Mouse (Mus musculus) liver, postnatal 0 days (tissue): ENCODE data around the gene Aqp12. TPM values are rescaled to one million over a fixed set of nuclear protein-coding genes. Genes with fewer than 3 reads are reported as not detected.

Source experiments
- ATAC-seq: fragments of 200-750 bp; cut with Nextera tagmentation; 2 replicates; pipeline ENCODE4 v1.8.0; 2017; ENCODE audit warnings: mild to moderate bottlenecking, moderate library complexity
- DNase-seq: peaks from one replicate; pipeline ENCODE4 v3.0.0-alpha.2; 2016
- H3K27ac ChIP-seq: fragments of 300-500 bp; sonication (generic); 2 replicates; pipeline ENCODE4 v1.5.1; 2014; ENCODE audit warnings: antibody characterized with exemption, moderate library complexity, mild to moderate bottlenecking, low read depth
- H3K27me3 ChIP-seq: fragments of 300-500 bp; sonication (generic); 2 replicates; pipeline ENCODE4 v1.6.1; 2014; ENCODE audit warnings: low read length, control low read depth, mixed read lengths; ENCODE audit not compliant: insufficient read depth
- H3K36me3 ChIP-seq: fragments of 300-500 bp; sonication (generic); replicated peaks from 2 replicates; pipeline ENCODE4 v1.6.1; 2014; ENCODE audit warnings: mild to moderate bottlenecking, control low read depth, low read length, moderate library complexity, mixed read lengths; ENCODE audit not compliant: insufficient read depth
- H3K4me1 ChIP-seq: fragments of 300-500 bp; sonication (generic); 2 replicates; pipeline ENCODE4 v1.6.1; 2014; ENCODE audit warnings: antibody characterized with exemption, mild to moderate bottlenecking, control low read depth; ENCODE audit not compliant: insufficient read depth
- H3K4me2 ChIP-seq: fragments of 300-500 bp; sonication (generic); 2 replicates; pipeline ENCODE4 v1.6.1; 2014; ENCODE audit warnings: low read depth, mild to moderate bottlenecking, low read length, moderate library complexity, mixed read lengths
- H3K4me3 ChIP-seq: fragments of 300-500 bp; sonication (generic); 2 replicates; pipeline ENCODE4 v1.5.1; 2014; ENCODE audit warnings: low read depth, low read length
- H3K9ac ChIP-seq: fragments of 300-500 bp; sonication (generic); replicated peaks from 2 replicates; pipeline ENCODE4 v1.6.1; 2014; ENCODE audit warnings: mild to moderate bottlenecking, moderate library complexity
- H3K9me3 ChIP-seq: fragments of 300-500 bp; sonication (generic); 2 replicates; pipeline ENCODE4 v1.6.1; 2016; ENCODE audit warnings: mild to moderate bottlenecking, control low read depth, low read length, mixed read lengths
- CTCF ChIP-seq: sonication (generic); IDR thresholded peaks from 2 replicates; pipeline ENCODE4 v1.5.1; 2016; ENCODE audit warnings: antibody characterized with exemption, low read depth
- EP300 ChIP-seq: IDR thresholded peaks from 2 replicates; pipeline ENCODE4 v1.6.1; 2016; ENCODE audit warnings: antibody characterized with exemption, low read depth, mild to moderate bottlenecking
- WGBS: fragments of 180-500 bp; shearing (Covaris S2); extraction: QIAGEN DNeasy Blood & Tissue Kit; methylation state at CpG from one replicate; pipeline ENCODE4 v1.1.7; 2014; ENCODE audit not compliant: insufficient replicate concordance; 5-methylcytosine and 5-hydroxymethylcytosine counted together
- polyA plus RNA-seq: library from polyadenylated mRNA; unstranded; fragments of >200 nt; fragmentation: Nextera tagmentation; extraction: Ambion mirVana; gene quantifications from 2 replicates; pipeline ENCODE4 v1.2.1, GENCODE M21; 2015

Gene Aqp12
- polyA plus RNA-seq, 1 experiment from 2014 or later, result not detected

DNA sequence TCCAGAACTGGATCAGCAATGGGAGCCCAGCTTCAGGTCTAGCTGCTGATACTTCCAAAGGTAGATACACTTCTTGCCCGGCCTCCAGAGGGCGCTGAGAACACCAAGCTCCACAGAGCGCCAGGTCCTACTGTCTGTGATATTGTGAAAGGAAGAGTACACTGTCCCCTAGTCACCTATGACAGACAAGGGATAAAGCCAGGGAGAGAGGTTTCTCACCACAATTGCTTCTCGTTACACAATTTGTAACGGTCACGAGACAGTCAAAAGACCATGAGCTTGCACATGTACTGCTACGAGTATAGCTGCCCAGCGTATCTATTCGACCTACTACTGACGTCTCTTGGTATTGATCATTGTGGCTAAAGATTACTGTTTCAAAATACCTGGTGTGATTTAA lies 23.3 kb downstream of the Aqp12 start:
- H3K4me3 ChIP-seq, result no peak overlapping the region
- H3K27me3 ChIP-seq, result no peaks in the 10 kb centered on the region
- H3K4me2 ChIP-seq, result no peak overlapping the region
- no peaks in the 10 kb centered on the region for H3K9me3 ChIP-seq
- peak; percentile 52 for DNase-seq
- 61% methylated on average over 10 of the region's 10 CpGs for WGBS
- H3K36me3 ChIP-seq, result no peaks in the 10 kb centered on the region
- no peak overlapping the region for H3K9ac ChIP-seq
- ATAC-seq, result peak; percentile 94
- H3K27ac ChIP-seq, result no peak overlapping the region
- TF ChIP-seq CTCF, result peak; percentile 60
- peak; percentile 77 for TF ChIP-seq EP300
- H3K4me1 ChIP-seq, result no peaks in the 10 kb centered on the region; the same call in 1 of the 2 replicates

DNA sequence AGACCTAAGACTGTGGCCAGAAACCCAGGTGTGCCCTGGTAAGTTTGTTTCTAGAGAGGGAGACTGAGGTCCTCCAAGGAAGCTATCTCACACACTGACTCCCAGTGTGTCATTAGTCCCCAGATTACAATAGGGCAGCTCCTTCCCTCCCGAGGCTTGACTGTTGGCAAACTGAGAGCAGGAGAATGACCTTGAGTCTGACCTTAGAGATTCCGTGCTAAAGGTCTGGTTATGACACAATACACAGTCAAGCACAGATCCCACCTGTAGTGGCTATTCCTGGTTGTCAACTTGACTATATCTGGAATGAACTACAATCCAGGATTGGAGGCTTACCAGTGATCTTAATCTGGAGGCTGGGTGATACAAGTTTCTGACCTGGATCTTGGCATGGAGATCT lies 23.9 kb downstream of the Aqp12 start:
- ATAC-seq (peak; percentile 65), DNase-seq (no peak)
- H3K27ac ChIP-seq, result 0 out of 2 replicates have a peak overlapping the region, but pooled peaks have one; percentile 44
- H3K9ac ChIP-seq, result no peak overlapping the region
- H3K4me1 ChIP-seq, result no peaks in the 10 kb centered on the region; the same call in 1 of the 2 replicates
- WGBS, result 49% methylated on average over 2 of the region's 2 CpGs
- no peak overlapping the region for H3K4me3 ChIP-seq
- no peaks in the 10 kb centered on the region for H3K27me3 ChIP-seq
- TF ChIP-seq EP300 (no peak), CTCF (no peak)
- H3K9me3 ChIP-seq, result no peaks in the 10 kb centered on the region
- H3K4me2 ChIP-seq, result no peak overlapping the region
- H3K36me3 ChIP-seq, result no peaks in the 10 kb centered on the region

DNA sequence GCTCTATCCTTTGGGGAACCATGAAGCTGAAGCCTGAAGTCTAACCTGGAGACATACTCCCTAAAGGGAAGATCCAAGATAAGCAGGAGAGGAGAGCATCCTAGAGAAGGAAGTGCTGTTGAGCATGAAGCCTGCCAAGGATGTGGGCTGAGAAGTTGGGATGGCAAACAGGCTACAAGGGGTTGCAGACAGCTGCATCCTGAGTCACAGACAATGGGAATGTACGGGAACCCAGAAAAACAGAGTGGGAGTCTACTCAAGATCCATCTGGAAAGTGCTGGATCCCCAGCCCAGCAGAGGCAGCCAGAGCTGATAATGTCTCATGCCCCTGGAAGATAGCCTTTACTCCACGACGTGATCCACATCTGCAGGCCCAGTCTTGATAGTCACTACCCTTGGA lies 25.1 kb downstream of the Aqp12 start:
- WGBS, result 62% methylated on average over 3 of the region's 3 CpGs
- Histone ChIP-seq H3K36me3 (no peaks in the 10 kb centered on the region), H3K27ac (no peak overlapping the region), H3K4me3 (no peak overlapping the region), H3K27me3 (no peaks in the 10 kb centered on the region), H3K4me1 (no peaks in the 10 kb centered on the region; the same call in 1 of the 2 replicates), H3K4me2 (no peak overlapping the region), H3K9ac (no peak overlapping the region), H3K9me3 (no peaks in the 10 kb centered on the region)
- DNase-seq (no peak), ATAC-seq (no peak)
- TF ChIP-seq CTCF (no peak), EP300 (no peak)

DNA sequence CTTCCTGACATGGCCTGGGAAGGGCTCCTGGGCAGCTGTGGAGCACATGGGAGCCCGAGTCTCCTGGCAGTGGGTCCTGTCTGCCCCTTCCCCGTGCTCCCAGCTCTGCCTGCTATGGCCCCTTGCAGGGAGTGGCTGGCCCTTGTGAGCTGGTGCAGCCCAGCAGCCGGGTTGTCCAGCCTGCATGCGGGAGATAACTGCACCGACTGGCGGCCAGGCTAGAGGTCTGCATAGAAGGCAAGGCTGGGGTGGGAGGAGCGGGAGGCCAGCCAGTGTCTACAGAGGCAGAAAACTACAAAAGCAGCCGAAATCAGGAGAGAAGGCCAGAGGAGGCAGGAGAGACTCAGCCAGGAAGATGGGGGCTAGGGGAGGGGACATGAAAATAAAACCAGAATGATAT lies 27.9 kb downstream of the Aqp12 start:
- Histone ChIP-seq H3K27ac (no peak overlapping the region), H3K4me1 (no peaks in the 10 kb centered on the region; the same call in 1 of the 2 replicates), H3K36me3 (no peaks in the 10 kb centered on the region), H3K27me3 (no peaks in the 10 kb centered on the region), H3K9me3 (no peaks in the 10 kb centered on the region), H3K4me2 (no peak overlapping the region), H3K9ac (no peak overlapping the region), H3K4me3 (no peak overlapping the region)
- ATAC-seq, result no peak
- DNase-seq, result no peak
- WGBS, result 30% methylated on average over 8 of the region's 8 CpGs
- TF ChIP-seq CTCF, result 0 out of 2 replicates have a peak, but pooled peaks have one; percentile 2
- TF ChIP-seq EP300, result no peak

DNA sequence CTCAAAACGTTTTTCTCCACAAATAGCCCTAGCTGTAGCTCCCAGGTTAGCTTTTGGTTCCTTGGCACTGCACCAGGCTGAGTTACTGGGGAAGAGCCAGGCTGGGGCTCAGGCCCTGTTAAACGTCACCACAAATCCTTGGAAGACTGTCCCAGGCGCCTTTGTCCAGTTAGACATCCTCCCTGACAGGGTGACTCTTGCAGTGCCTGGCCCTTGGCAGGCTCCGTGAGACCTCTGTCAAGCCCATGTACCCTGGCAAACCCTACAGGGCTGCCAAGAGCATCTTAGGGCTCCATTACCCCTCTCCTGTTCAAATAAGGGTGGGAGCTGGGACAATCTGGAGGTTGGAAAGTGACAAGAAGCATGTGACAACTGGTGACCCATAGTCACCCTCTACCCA lies 29.8 kb downstream of the Aqp12 start:
- Histone ChIP-seq H3K9ac (no peak overlapping the region), H3K4me3 (no peak overlapping the region), H3K36me3 (no peaks in the 10 kb centered on the region), H3K4me1 (no peaks in the 10 kb centered on the region), H3K9me3 (no peaks in the 10 kb centered on the region), H3K27me3 (no peaks in the 10 kb centered on the region), H3K4me2 (no peak overlapping the region), H3K27ac (no peak overlapping the region)
- DNase-seq, result no peak
- WGBS, result 69% methylated on average over 4 of the region's 4 CpGs
- TF ChIP-seq CTCF, result no peak
- TF ChIP-seq EP300, result no peak
- ATAC-seq, result no peak

DNA sequence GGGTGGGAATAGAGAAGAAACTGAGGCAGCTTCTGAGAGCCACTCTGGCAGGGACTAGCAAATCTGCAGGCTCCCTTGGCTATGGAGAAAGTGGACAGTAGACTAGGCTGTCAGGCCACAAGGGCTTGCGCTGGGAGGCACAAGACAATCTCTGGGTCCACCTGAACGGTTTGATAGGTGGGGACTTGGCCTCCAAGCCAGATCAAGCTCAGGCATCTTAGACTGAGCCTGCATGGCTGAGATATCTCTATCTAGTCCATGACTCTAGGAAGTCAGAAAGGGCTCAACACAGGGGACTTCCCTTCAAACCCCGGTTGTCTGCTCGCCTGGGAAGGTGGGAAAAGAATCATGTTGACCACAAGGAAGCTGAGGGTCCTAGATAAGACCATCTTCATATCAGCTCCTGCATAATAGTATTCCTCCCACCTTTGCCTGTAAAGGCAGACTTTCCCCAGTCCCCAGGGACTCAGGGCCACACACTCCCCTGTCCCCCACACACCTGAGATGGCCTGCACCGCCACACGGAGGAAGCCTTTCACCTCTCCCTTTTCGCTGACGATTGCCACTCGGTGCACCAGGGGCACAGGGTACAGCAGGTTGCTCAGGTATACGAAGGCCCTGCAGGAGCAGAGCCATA lies 40.1 kb downstream of the Aqp12 start:
- ATAC-seq (no peak), DNase-seq (no peak)
- no peaks in the 10 kb centered on the region for H3K9me3 ChIP-seq
- H3K27me3 ChIP-seq, result 0 out of 2 replicates have a peak, but pooled peaks cover 2% of the 10 kb centered on the region
- H3K9ac ChIP-seq, result no peak overlapping the region
- 65% methylated on average over 10 of the region's 10 CpGs for WGBS
- no peak overlapping the region for H3K4me2 ChIP-seq
- no peaks in the 10 kb centered on the region for H3K4me1 ChIP-seq
- no peak overlapping the region for H3K27ac ChIP-seq
- TF ChIP-seq CTCF (no peak), EP300 (no peak)
- H3K4me3 ChIP-seq, result no peak overlapping the region
- H3K36me3 ChIP-seq, result no peaks in the 10 kb centered on the region
